Mouse (Mus musculus) thymus, adult 18-20 months (tissue): ENCODE results near the gene Adamts20.
"Not testable (repeated sequence)": the region's sequence is repeated elsewhere in the genome, so short reads cannot be mapped to it uniquely, and the experiment has no call there.

Experiments
- DNase-seq, 2 experiments: peaks; one replicate each; pipeline ENCODE4 v3.0.0; 2022; ENCODE audit warnings: mixed read lengths in 2 of 2

The Adamts20 gene

DNA sequence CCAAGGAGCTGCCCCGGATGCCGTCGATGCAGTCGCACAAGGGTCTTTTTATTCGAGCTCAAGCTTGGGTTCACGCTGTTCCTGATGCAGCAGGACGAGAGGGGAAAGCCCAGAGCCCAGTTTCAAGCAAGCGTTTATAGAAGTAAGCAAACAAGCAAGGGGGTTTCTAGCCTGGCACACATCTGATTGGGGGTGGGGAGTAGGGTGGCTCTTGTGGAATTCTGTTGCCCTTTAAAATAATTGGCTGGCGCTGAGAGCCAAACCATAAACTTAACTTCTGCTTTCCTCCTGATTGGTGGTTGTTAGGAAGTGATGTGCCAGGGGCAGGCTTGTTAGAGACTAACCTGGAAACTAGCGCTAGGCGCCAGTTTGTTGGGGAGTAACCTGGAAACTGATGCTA lies at the start of gene Adamts20:
Gene Adamts20, minus strand, starts transcription at position 101 of the 400 bp plus-strand sequence.
- no peak for DNase-seq

DNA sequence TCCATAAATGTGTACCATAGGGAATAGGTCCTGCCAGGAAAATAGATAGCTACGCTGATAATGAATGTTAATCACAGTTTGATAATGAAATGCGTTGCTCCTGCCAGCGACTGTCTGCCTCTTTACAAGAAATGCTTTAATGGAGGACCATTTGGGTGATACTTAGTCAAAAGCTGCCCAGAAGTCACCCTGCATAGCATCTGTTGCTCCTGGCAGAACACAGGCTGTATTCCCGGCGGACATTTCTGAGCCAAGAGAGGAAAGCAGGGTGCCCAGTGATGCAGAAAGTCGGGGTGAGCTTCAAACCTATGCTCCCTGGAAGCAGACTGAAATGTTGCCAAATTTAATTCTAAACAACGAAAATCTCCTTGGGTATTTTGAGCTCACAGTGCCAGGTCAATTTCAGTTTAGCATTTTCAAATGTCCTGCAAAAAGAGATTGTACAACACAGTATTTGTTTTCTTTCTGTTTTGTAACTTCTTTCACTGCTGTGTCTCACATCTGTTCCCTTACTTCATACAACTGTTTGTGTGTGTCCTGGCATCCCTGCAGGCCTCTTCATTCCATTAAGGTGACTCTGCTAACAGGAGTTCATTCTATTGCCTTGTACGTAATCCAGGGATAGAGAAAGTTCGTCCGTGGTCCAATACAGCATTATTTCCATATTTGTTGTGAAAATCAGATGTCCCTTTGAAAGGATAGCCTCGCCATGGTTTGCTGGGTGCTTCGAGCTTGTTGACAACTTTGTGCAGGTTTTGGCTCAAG lies 38.4 kb upstream of the Adamts20 start:
- DNase-seq: no peak

DNA sequence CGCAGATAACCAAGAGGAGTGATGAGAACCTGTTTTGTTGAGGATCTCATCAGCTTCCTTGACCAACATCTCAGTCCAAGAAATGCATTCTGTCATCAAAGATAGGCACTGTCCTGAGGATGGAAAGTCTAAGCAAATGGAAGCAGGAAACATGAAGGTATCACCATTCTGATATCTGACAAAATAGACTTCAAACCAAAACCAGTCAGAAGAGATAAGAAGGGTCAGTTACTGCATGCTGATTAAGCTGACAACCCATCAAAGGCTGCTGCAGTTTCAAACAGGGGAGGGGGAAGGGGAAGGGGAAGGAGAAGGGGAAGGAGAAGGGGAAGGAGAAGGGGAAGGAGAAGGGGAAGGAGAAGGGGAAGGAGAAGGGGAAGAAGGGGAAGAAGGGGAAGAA lies 34.0 kb upstream of the Adamts20 start:
- no peak for DNase-seq

DNA sequence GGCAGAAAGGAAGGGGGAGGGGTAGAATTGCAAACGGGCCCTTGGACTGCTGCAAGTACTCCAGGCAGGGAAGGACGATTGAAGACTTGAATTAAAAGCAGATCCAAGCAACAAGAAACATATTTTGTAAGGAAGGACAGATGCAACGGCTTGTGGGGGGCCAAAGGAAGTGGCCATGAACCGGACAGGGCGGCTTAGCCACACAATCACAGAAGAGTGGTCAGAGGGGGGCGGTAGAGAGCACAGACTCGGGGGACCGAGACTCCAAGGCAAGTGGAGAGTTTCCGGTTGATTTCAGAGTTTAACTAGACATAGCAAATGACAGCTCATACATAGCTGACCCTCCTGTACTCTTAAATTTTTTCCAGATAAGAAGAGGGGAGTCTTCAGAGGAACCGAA lies 30.7 kb upstream of the Adamts20 start:
- no peak for DNase-seq

DNA sequence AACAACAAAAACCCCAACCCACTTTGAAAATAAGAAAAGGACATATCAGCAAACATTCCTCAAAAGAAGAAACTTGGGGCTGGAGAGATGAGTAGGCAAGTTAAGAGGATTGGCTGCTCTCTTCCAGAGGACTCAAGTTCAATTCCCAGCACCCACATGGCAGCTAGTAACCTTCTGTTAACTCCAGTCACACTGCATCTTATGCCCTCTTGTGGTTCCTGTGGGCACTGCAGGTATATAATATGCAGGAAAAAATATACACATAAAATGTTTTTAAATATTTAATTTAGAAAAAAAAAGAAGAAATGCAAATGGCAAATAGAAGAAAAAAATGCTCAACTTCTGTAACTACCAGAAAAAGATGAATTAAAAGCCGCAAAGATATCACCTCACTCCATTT lies 29.2 kb upstream of the Adamts20 start:
- DNase-seq: no peak

DNA sequence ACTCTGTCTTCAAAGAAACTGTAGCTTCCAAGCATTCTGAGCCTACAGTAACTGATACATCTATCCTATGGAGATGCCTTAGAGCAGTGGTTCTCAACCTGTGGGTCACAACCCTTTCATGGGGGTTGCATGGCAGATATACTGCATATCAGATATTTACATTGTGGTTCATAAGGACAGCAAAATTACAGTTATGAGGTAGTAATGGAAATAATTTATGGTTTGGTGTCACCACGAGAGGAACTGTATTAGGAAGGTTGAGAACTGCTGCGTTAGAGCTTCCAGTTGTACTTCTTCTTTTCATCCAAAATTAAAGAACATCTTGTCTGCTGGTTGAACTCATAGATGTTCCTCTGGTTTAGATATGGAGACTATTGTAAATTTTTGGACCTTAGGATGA lies 24.2 kb upstream of the Adamts20 start:
- DNase-seq: no peak

DNA sequence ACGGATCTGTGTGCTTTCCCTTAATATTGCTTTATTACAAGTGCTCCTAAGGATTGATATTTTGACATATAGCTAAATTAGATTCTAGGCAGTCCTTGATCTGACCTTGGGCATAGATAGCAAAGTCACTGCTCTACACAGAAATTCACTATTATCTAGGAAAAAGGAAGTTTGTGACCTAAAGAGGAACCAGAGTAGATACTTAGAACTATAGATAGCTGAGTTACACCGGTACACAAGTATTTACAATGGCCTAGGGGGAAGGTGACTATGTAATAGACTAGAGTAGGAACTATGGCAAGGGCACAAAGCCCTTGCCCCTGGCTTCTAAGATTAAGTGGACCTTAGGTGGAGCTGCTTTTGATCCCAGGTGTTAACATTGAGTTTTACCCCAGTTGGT lies 22.8 kb upstream of the Adamts20 start:
- DNase-seq: not testable (repeated sequence)

DNA sequence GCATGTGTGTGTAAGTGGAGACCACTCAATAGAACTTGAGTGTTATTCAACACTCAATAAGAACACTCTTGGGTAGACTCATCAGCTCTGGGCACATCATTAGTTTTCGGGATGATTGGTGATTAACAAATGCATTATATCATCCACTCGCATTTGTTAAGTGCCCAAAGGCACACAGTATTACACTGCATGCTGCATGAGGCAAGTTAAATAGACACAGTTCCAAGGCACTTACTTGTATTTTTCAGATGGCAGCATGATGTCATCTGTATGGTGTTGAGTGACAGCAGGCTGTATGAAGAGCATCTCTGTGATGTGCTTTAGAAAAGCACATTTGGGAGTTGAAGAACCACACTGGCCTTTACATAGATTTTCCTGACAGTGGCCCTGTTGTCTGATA lies 17.3 kb upstream of the Adamts20 start:
- DNase-seq: no peak

DNA sequence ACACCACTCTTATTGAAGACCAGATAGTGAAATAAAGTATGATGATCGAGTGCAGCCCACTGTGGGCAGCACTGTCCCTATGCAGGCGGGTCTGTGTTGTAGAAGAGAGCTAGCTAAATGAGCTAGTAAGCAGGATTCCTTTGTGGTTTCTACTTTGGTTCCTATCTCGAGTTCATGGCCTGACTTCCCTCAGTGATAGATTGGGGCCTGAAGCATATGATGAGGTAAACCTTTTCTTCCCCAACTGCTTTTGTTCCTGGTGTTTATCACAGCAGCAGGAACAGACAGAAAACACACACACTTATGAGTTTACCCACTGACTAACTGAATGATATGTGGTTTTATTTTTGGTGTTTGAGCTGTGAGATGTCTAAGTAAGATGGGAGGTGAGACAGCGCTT lies 15.6 kb upstream of the Adamts20 start:
- no peak for DNase-seq

DNA sequence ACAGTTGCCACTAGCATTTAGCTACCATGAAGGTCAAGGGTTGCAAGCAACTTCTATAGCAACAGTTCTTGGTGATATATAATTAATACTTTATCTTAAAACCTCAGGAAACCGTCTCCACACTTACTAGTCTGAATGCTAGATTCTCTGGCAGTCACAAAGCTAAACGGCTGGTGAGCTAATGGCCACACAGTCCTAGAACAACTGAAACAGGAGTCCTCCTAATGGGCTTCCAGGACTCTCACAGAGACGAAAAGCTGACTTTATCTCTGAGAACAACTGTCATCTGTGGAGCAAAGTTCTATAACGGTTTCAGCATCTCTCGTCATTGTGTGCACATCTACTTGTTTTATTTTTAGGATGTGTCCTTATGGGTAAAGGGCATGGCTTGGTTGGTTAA lies 15.0 kb upstream of the Adamts20 start:
- no peak for DNase-seq

DNA sequence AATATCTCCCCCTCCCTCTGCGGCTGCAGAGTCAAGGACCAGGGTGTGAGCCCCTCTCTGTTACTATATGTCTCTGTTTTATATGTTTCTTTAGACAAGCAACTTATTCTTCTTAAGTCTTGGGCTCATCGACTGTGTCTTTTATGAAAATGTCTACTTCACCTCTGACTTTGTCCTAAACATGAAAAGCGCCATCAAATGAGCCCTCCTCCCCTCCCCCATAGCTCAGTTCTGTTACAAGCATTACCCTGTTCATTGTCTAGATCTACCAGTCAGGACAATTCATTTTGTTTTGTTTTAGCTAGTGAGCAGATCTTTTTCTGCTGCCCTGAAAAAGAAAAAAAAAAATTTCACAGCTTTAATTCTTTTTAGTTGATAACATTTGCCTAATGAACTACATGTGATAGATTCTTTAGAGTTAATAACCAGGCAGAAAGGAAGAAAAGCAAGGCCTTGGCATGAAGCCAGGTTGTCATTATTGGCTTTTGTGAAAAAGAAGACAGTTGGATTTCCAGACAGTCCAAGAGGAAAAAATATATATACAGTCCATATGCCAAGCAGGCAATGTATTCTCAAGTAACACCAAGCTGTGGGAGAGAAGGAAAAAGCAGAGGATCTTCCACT lies 14.4 kb upstream of the Adamts20 start:
- DNase-seq: no peak

DNA sequence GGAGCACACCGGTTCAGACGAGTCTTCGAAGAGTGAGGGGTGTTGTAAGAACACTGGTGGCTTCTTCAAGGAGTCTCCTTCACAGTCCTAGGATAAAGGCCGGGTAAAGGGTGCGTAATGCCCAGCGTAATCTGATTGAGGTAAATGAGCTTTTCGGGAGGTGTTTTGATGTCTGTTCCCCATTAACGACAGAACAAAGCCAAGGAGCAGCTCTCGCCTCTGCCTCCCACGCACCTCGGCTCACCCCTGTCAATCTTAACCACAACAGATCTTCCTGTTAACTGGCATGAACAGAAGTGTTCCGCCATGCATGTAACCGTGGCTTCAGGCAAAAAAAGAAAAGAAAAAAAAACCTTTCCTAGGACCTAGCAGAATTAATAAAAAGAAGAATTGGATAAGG lies 13.5 kb upstream of the Adamts20 start:
- peak; percentile 10 to 44 for DNase-seq

DNA sequence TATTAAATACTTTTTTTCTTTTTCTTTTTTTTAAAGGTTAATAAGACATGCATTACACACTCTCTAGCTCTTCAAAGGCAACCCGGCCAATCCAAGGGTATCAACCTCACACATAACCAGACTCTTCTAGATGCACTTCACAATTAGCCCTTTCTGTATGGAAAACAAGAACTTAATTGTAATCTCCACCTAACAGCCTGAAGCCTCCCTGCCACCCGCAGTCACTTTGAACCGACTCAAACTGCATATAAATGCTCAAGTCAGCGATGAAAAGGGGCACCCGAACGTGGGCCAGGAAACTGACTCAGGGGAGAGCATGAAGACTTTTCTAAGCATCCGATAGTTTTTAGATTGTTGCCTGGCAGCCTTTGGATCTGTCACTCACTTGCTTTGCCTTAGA lies 12.1 kb upstream of the Adamts20 start:
- DNase-seq: no peak

DNA sequence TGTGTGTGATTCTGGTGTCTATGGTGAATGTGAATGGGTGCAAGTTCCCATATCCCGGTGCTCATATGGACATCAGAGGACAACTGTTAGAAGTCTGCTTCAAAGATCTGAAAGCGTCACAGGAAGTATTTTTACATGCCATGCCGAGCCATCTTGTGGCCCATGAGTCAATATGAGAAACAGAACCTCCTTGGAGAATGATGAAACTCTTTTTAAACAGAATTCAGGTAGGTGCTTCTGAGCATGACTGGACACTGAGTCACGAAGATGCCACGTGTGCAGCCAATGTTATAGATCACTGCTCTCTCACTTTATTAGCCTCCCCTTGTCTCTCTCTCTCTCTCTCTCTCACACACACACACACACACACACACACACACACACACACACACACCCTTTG lies 10.8 kb upstream of the Adamts20 start:
- no peak for DNase-seq

DNA sequence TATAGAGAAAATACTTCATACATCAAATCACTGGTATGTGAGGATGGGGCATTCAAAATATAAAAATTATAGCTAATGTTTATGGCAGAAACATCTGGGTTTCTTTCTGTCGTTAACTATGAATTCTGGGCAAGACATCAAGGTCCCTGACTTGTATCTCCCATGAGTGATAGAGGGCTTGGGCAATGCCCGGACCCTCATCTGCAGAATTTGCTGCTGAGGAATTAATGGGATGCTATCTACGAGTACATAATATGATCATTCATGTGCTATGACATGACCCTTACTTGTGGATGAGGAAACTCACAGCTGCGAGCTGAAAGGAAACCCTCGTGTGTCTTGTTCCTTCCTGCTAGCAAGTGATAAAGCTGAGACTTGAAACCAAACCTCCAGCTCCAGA lies 5.1 kb upstream of the Adamts20 start:
- no peak for DNase-seq

DNA sequence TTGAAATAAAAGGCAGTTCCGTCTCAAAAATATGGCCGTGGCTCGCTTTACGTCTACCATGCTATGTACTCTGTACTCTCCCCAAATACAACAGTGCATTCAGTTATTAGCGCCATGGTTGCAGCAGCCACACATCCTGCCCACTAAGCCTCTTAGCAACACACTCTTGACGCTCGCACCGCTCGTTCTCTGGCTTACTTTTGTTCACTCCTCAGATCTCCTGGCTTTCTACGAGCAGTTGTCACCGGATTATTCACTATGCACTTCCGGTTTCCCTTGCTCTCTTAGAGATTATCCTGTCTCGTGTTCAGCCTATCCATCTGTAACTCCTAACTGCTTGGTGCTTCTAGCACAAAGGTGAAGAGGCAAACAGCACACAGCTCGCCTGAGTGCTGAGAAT lies 337 bp downstream of the Adamts20 start:
- no peak for DNase-seq

DNA sequence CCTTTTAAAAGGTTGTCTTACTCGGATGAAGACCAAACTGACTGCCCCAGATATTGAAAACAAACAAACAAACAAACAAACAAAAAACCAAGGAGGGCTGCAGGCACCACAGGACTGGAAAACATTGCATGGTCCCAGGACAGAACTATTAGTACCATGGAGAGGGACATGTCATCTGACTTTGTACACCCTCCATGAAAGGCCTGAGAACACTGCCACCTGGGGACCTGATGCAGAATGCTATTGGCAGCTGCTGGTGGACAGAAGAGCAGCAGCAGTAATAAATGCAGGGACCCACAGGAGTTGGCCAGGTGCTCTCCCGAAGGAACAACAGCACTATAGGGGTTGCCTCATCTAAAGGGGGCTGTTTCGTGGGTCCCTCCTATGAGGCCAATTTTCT lies 2.0 kb downstream of the Adamts20 start:
- DNase-seq: no peak

DNA sequence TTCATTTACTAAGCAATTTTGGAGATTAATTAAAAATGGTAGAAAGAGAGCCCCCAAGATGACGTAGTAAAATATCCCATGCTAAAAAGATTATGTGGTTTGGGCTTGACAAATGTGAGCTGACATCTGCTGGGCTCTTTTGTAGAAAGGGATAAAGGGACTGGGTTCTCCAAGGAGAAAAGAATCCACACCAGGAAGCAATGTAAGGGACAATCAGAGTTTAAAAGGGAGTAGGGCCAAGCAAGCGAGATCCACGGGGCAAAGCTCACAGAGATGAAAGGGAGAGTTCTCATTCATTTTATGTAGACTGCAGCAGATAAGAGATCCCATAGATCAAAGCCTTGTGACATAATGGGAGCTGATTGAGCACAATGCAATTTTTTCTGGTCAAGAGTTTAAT lies 3.0 kb downstream of the Adamts20 start:
- DNase-seq: no peak

DNA sequence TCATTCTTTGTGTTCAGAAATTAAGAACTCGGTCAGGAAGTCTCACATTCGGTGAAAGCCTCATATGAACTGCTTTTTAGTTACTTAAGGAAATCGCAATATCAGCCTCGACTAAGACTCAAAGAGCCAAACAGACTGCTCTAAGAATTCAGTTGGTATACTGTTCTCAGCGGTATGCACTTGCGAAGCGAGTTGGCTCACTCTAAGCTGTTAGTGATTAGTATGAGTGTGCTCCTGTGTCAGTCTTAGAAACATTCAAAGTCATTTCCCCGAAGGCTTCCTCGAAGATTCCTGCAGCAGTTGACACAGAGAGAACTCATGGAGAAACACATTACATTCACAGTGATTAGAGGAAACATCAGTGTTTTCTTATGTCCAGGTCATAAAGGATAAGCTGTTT lies 4.1 kb downstream of the Adamts20 start:
- no peak for DNase-seq

DNA sequence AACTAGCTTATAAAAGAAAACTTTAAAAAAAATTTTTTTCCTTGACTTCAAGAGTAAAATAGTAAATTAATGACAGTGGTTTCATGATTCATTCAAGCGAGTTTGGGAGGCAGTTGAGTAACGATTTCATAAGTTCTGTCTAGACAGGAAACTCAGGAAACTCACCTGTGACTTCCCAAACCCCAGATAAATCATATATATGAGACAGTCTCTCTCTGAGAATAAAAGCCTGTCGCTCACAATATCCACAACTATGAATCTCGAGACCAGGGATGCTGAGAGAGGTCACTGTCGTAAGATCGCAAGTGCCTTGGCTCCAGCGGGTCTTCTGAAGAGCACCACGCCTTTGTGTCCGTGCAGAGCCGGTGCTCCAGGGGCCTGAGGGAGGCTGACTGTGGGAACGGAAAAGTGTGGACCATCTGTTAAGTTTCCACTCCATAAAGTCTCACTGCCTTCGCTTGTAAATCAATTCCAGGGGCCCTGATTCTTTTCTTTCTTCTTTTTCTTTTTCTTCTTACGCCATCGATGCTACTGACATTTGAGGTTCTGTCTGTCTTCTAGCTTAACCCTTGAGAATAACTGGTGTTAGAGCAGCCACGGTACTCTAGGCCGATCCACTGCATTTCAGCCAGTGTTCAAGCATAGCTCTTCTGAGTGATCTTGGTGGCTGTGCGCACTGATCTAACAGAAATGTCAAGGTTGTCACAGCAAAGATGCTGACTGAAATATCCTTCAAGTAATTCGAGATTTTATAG lies 7.4 kb downstream of the Adamts20 start:
- DNase-seq: no peak

DNA sequence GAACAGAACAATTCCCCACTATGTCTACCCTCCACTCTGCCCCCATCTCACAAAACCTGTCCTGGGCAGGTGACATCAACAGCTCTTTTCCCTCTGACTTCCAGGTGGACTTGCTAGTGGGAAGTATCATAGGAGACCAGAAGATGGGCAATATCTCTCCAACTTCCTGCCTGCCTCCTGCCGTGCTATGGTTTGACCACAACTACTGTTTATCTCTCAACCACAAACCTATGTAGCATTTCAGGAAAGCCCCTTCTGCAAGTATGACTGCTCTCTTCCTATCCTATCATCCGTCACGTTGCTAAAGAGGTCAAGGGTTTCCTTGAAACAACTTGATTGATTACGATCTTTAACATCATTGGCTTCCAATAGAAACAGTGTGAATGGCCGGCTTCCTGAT lies 12.4 kb downstream of the Adamts20 start:
- DNase-seq: no peak

DNA sequence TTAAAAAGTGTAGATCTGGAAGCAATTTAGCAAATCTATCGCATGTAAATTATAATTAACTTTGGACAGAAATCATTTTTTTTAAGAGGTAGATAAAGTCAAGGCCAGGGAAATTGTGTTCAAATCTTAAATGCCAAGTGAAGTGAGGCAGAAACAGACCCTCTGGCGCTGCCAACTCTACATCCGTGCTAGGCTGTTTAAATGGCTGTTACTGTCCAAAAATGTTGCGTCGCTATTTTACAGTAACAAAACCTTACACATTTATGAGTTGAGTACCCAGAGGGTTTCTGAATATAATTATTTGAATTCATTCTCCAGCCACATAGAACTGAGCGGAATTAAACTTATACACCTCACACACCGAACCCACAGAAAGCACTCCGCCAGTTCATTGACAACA lies 13.6 kb downstream of the Adamts20 start:
- DNase-seq: no peak

DNA sequence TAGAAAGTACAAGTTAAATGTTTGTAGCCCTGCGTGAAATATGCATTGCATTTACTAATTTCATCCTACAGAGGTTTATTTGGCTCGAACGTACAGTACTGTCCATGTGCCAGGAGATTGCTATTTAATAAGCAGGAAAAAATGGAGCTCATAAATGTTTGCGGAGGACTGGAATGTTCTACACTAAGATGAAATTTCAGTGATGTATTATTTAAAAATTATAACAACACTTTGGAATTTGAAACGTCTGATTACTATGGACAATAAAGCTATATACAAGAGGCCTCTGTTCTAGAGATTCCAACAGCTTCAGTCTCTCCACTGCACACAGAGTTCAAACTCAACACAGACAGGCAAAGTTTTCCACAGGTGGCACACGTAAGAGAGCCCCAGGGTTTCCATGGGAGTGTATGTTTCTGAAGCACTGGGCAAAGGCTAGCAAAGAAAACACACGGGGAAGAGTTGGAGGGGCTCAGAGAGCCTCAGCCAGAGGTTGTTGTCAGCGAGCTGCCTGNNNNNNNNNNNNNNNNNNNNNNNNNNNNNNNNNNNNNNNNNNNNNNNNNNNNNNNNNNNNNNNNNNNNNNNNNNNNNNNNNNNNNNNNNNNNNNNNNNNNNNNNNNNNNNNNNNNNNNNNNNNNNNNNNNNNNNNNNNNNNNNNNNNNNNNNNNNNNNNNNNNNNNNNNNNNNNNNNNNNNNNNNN lies 20.6 kb downstream of the Adamts20 start:
- DNase-seq: no peak

DNA sequence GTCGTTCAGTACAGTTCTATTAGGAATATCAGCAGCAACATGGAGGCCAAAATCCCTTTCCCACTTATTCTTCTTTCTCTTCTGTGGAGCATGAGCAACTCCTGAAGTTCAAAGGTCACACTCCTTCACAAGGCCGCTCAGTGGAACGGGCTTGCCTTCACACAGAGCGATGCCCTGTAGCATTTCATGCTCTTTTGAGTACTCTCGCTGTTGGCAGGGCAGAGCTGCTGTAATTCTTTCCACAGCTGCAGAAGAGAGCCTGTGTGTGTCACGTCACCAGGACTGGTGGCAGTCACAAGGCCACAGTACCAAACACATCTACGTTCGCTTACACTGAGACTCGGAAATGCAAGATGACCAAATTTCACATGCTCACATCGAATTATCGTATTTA lies 21.2 kb downstream of the Adamts20 start:
- DNase-seq: no peak
